Mouse (Mus musculus) E14TG2a.4 (cell line): ENCODE data around the gene Crim1.

ENCODE experiments used
- H3K27me3 ChIP-seq: 2 replicates; pipeline ENCODE4 v1.6.1; 2014; ENCODE audit warnings: low read length, control low read depth; ENCODE audit not compliant: insufficient read depth
- H3K36me3 ChIP-seq: 2 replicates; pipeline ENCODE4 v1.6.1; 2014; ENCODE audit warnings: low read length, control low read depth; ENCODE audit not compliant: insufficient read depth
- H3K4me1 ChIP-seq: replicated peaks from 2 replicates; pipeline ENCODE4 v1.6.1; 2014; ENCODE audit warnings: low read depth, low read length, control low read depth
- H3K4me3 ChIP-seq: replicated peaks from 2 replicates; pipeline ENCODE4 v1.5.1; 2014; ENCODE audit warnings: mild to moderate bottlenecking, low read length
- H3K9me3 ChIP-seq: 2 replicates; pipeline ENCODE4 v1.6.1; 2014; ENCODE audit warnings: low read length, control low read depth
- CTCF ChIP-seq: conservative IDR thresholded peaks from 2 replicates; pipeline ENCODE4 v1.5.1; 2014; ENCODE audit warnings: low read length
- NANOG ChIP-seq: IDR thresholded peaks from 2 replicates; pipeline ENCODE4 v1.6.1; 2014; ENCODE audit warnings: borderline replicate concordance, low read length, mixed read lengths
- POU5F1 ChIP-seq: IDR thresholded peaks from 2 replicates; pipeline ENCODE4 v1.6.1; 2014; ENCODE audit warnings: low read length, borderline replicate concordance

The Crim1 gene

GRCm38 (mm10) chr17:78313612-78314011 is 113.6 kb downstream of the Crim1 start:
- no peak overlapping the region for H3K4me3 ChIP-seq
- no peaks in the 10 kb centered on the region for H3K9me3 ChIP-seq
- TF ChIP-seq CTCF, result no peak
- no peak for TF ChIP-seq POU5F1
- no peak for TF ChIP-seq NANOG
- H3K27me3 ChIP-seq, result no peaks in the 10 kb centered on the region
- no peaks in the 10 kb centered on the region for H3K4me1 ChIP-seq
- H3K36me3 ChIP-seq, result no peaks in the 10 kb centered on the region

- no peak for TF ChIP-seq POU5F1
- TF ChIP-seq NANOG, result no peak
- no peak for TF ChIP-seq CTCF
- Histone ChIP-seq H3K36me3 (no peaks in the 10 kb centered on the region), H3K27me3 (no peaks in the 10 kb centered on the region)
Observed at GRCm38 (mm10) chr17:78315659-78316058, 115.6 kb downstream of the Crim1 start.

GRCm38 (mm10) chr17:78317381-78317780 is 117.3 kb downstream of the Crim1 start:
- Histone ChIP-seq H3K36me3 (no peaks in the 10 kb centered on the region), H3K4me3 (no peak overlapping the region), H3K4me1 (no peaks in the 10 kb centered on the region), H3K9me3 (no peaks in the 10 kb centered on the region), H3K27me3 (no peaks in the 10 kb centered on the region)
- TF ChIP-seq CTCF (no peak), NANOG (no peak), POU5F1 (no peak)

More at GRCm38 (mm10) chr17:78315659-78316058, 115.6 kb downstream of the Crim1 start:
- no peak overlapping the region for H3K4me3 ChIP-seq
- no peaks in the 10 kb centered on the region for H3K4me1 ChIP-seq
- no peaks in the 10 kb centered on the region for H3K9me3 ChIP-seq

- Histone ChIP-seq H3K9me3 (no peaks in the 10 kb centered on the region), H3K4me1 (no peaks in the 10 kb centered on the region), H3K36me3 (no peaks in the 10 kb centered on the region), H3K27me3 (no peaks in the 10 kb centered on the region), H3K4me3 (no peak overlapping the region)
- no peak for TF ChIP-seq CTCF
- TF ChIP-seq POU5F1, result no peak
- TF ChIP-seq NANOG, result no peak
Observed at GRCm38 (mm10) chr17:78318810-78319209, 118.8 kb downstream of the Crim1 start.

GRCm38 (mm10) chr17:78321216-78321835 is 121.3 kb downstream of the Crim1 start:
- Histone ChIP-seq H3K27me3 (no peaks in the 10 kb centered on the region), H3K4me3 (no peak overlapping the region), H3K9me3 (no peaks in the 10 kb centered on the region), H3K4me1 (no peaks in the 10 kb centered on the region), H3K36me3 (no peaks in the 10 kb centered on the region)
- TF ChIP-seq POU5F1, result no peak
- no peak for TF ChIP-seq CTCF
- no peak for TF ChIP-seq NANOG

GRCm38 (mm10) chr17:78322369-78323335 is 122.6 kb downstream of the Crim1 start:
- no peaks in the 10 kb centered on the region for H3K27me3 ChIP-seq
- no peaks in the 10 kb centered on the region for H3K9me3 ChIP-seq
- TF ChIP-seq POU5F1, result no peak
- TF ChIP-seq NANOG, result no peak
- TF ChIP-seq CTCF, result no peak
- H3K4me3 ChIP-seq, result no peak overlapping the region
- H3K4me1 ChIP-seq, result no peaks in the 10 kb centered on the region
- no peaks in the 10 kb centered on the region for H3K36me3 ChIP-seq

- no peaks in the 10 kb centered on the region for H3K27me3 ChIP-seq
- no peak for TF ChIP-seq POU5F1
- no peak for TF ChIP-seq NANOG
- no peak for TF ChIP-seq CTCF
- no peaks in the 10 kb centered on the region for H3K36me3 ChIP-seq
- no peaks in the 10 kb centered on the region for H3K4me1 ChIP-seq
- H3K9me3 ChIP-seq, result no peaks in the 10 kb centered on the region
- no peak overlapping the region for H3K4me3 ChIP-seq
Observed at GRCm38 (mm10) chr17:78325761-78326332, 125.8 kb downstream of the Crim1 start.

GRCm38 (mm10) chr17:78326381-78326780 is 126.3 kb downstream of the Crim1 start:
- no peaks in the 10 kb centered on the region for H3K36me3 ChIP-seq
- TF ChIP-seq POU5F1, result no peak
- TF ChIP-seq CTCF, result no peak
- no peak for TF ChIP-seq NANOG
- H3K27me3 ChIP-seq, result no peaks in the 10 kb centered on the region
- no peaks in the 10 kb centered on the region for H3K4me1 ChIP-seq
- H3K9me3 ChIP-seq, result no peaks in the 10 kb centered on the region
- H3K4me3 ChIP-seq, result no peak overlapping the region
